Mouse (Mus musculus): ENCODE results near the gene Pip5k1c. TPM values are rescaled to one million over a fixed set of nuclear protein-coding genes. Genes with fewer than 3 reads are reported as not detected.

The Pip5k1c gene
- polyA plus RNA-seq, 2 experiments = 53.0 to 70.4 TPM

- peaks cover 34% of the 10 kb centered on the region for H3K27me3 ChIP-seq (ENCODE audit: control insufficient read depth, insufficient read depth, low read length)
- no peak overlapping the region for H3K4me2 ChIP-seq (replicated peaks; ENCODE audit: low read depth, low read length, severe bottlenecking)
- no peaks in the 10 kb centered on the region for H3K36me3 ChIP-seq (ENCODE audit: control insufficient read depth, insufficient read depth, low read length)
- H3K9me3 ChIP-seq (ENCODE audit: control insufficient read depth, low read length) = no peaks in the 10 kb centered on the region
- 35% methylated on average over 6 of the region's 6 CpGs for WGBS
- TF ChIP-seq POLR2A (IDR thresholded peaks at IDR 0.05; ENCODE audit: borderline replicate concordance, extremely low read depth, insufficient read depth, insufficient read length) = no peak
- no peak overlapping the region for H3K27ac ChIP-seq (replicated peaks; ENCODE audit: low read depth, low read length)
- peaks cover 7% of the 10 kb centered on the region for H3K4me1 ChIP-seq (ENCODE audit: control insufficient read depth, insufficient read depth, low read length)
- no peak overlapping the region for H3K4me3 ChIP-seq (replicated peaks; ENCODE audit: low read length)
- H3K9ac ChIP-seq (ENCODE audit: low read depth, low read length, severe bottlenecking) = no peak overlapping the region
- ATAC-seq (ENCODE audit: low FRiP score, low read depth) (no peak), DNase-seq (ENCODE audit: low spot score) (no peak)
Measured at GRCm38 (mm10) chr10:81288601-81289000, 4.2 kb upstream of the Pip5k1c start.

- no peak overlapping the region for H3K9ac ChIP-seq (ENCODE audit: low read depth, low read length, severe bottlenecking)
- no peak for TF ChIP-seq POLR2A (IDR thresholded peaks at IDR 0.05; ENCODE audit: borderline replicate concordance, extremely low read depth, insufficient read depth, insufficient read length)
- no peaks in the 10 kb centered on the region for H3K36me3 ChIP-seq (ENCODE audit: control insufficient read depth, insufficient read depth, low read length)
- H3K9me3 ChIP-seq (ENCODE audit: control insufficient read depth, low read length) = no peaks in the 10 kb centered on the region
- no peak overlapping the region for H3K27ac ChIP-seq (replicated peaks; ENCODE audit: low read depth, low read length)
- peak; percentile 71 for DNase-seq (ENCODE audit: low spot score)
- 0 out of 2 replicates have a peak, but pooled peaks have one; percentile 8 for ATAC-seq (ENCODE audit: low FRiP score, low read depth)
- no peak overlapping the region for H3K4me2 ChIP-seq (replicated peaks; ENCODE audit: low read depth, low read length, severe bottlenecking)
- H3K4me1 ChIP-seq (ENCODE audit: control insufficient read depth, insufficient read depth, low read length) = peaks cover 14% of the 10 kb centered on the region
- H3K4me3 ChIP-seq (replicated peaks; ENCODE audit: low read length) = no peak overlapping the region
- H3K27me3 ChIP-seq (ENCODE audit: control insufficient read depth, insufficient read depth, low read length) = peaks cover 27% of the 10 kb centered on the region
- under 1% methylated on average over 7 of the region's 7 CpGs for WGBS
Measured at GRCm38 (mm10) chr10:81289278-81289677, 3.5 kb upstream of the Pip5k1c start.

GRCm38 (mm10) chr10:81289811-81290210 is 3.0 kb upstream of the Pip5k1c start:
- H3K27me3 ChIP-seq (ENCODE audit: control insufficient read depth, insufficient read depth, low read length) = peaks cover 22% of the 10 kb centered on the region
- H3K36me3 ChIP-seq (ENCODE audit: control insufficient read depth, insufficient read depth, low read length) = no peaks in the 10 kb centered on the region
- no peak overlapping the region for H3K4me2 ChIP-seq (replicated peaks; ENCODE audit: low read depth, low read length, severe bottlenecking)
- peaks cover 19% of the 10 kb centered on the region for H3K4me1 ChIP-seq (ENCODE audit: control insufficient read depth, insufficient read depth, low read length)
- no peak overlapping the region for H3K9ac ChIP-seq (ENCODE audit: low read depth, low read length, severe bottlenecking)
- no peaks in the 10 kb centered on the region for H3K9me3 ChIP-seq (ENCODE audit: control insufficient read depth, low read length)
- no peak overlapping the region for H3K27ac ChIP-seq (replicated peaks; ENCODE audit: low read depth, low read length)
- no peak for ATAC-seq (ENCODE audit: low FRiP score, low read depth)
- H3K4me3 ChIP-seq (replicated peaks; ENCODE audit: low read length) = no peak overlapping the region
- 61% methylated on average over 14 of the region's 14 CpGs for WGBS
- no peak for TF ChIP-seq POLR2A (IDR thresholded peaks at IDR 0.05; ENCODE audit: borderline replicate concordance, extremely low read depth, insufficient read depth, insufficient read length)
- no peak for DNase-seq (ENCODE audit: low spot score)

- WGBS = 15% methylated on average over 24 of the region's 24 CpGs
- peak overlapping the region; percentile 1; the same call in 1 of the 2 replicates for H3K4me3 ChIP-seq (replicated peaks; ENCODE audit: low read length)
- H3K9me3 ChIP-seq (ENCODE audit: control insufficient read depth, low read length) = no peaks in the 10 kb centered on the region
- H3K36me3 ChIP-seq (ENCODE audit: control insufficient read depth, insufficient read depth, low read length) = no peaks in the 10 kb centered on the region
- no peak for TF ChIP-seq POLR2A (IDR thresholded peaks at IDR 0.05; ENCODE audit: borderline replicate concordance, extremely low read depth, insufficient read depth, insufficient read length)
- peaks cover 13% of the 10 kb centered on the region; the same call in 1 of the 2 replicates for H3K27me3 ChIP-seq (ENCODE audit: control insufficient read depth, insufficient read depth, low read length)
- no peak for DNase-seq (ENCODE audit: low spot score)
- H3K27ac ChIP-seq (replicated peaks; ENCODE audit: low read depth, low read length) = no peak overlapping the region
- ATAC-seq (ENCODE audit: low FRiP score, low read depth) = no peak
- peaks cover 18% of the 10 kb centered on the region for H3K4me1 ChIP-seq (ENCODE audit: control insufficient read depth, insufficient read depth, low read length)
- no peak overlapping the region for H3K9ac ChIP-seq (ENCODE audit: low read depth, low read length, severe bottlenecking)
- 0 out of 2 replicates have a peak overlapping the region, but pooled peaks have one; percentile 0 for H3K4me2 ChIP-seq (replicated peaks; ENCODE audit: low read depth, low read length, severe bottlenecking)
Measured at GRCm38 (mm10) chr10:81290698-81291460, 1.9 kb upstream of the Pip5k1c start.

GRCm38 (mm10) chr10:81291511-81292104 is 1.2 kb upstream of the Pip5k1c start, which contains the start of gene Tjp3:
Tjp3 (minus strand) TSS chr10:81291581.
- Histone ChIP-seq H3K27ac (replicated peaks; ENCODE audit: low read depth, low read length) (no peak within 1 kb of the TSS), H3K4me2 (replicated peaks; ENCODE audit: low read depth, low read length, severe bottlenecking) (peak within 1 kb of the TSS; percentile 96; the same call in 1 of the 2 replicates), H3K9me3 (ENCODE audit: control insufficient read depth, low read length) (no peaks in the 10 kb centered on the region), H3K27me3 (ENCODE audit: control insufficient read depth, insufficient read depth, low read length) (peaks cover 13% of the 10 kb centered on the region; the same call in 1 of the 2 replicates), H3K4me3 (replicated peaks; ENCODE audit: low read length) (peak within 1 kb of the TSS; percentile 2; the same call in 1 of the 2 replicates), H3K9ac (ENCODE audit: low read depth, low read length, severe bottlenecking) (no peak within 1 kb of the TSS), H3K4me1 (ENCODE audit: control insufficient read depth, insufficient read depth, low read length) (peaks cover 14% of the 10 kb centered on the region), H3K36me3 (ENCODE audit: control insufficient read depth, insufficient read depth, low read length) (no peaks in the 10 kb centered on the region)
- TF ChIP-seq POLR2A (IDR thresholded peaks at IDR 0.05; ENCODE audit: borderline replicate concordance, extremely low read depth, insufficient read depth, insufficient read length) = no peak
- DNase-seq (ENCODE audit: low spot score) (no peak), ATAC-seq (ENCODE audit: low FRiP score, low read depth) (no peak)
- 71% methylated on average over 9 of the region's 9 CpGs for WGBS

Measured in limb, embryonic 14.5 days (tissue).